Mouse (Mus musculus) liver, adult 2 months (tissue): Measurements from ENCODE around the gene Rangrf. TPM values are rescaled to one million over a fixed set of nuclear protein-coding genes. Genes with fewer than 3 reads are reported as not detected.
A peak's percentile ranks its signal among the peaks of the same experiment; 100 is the strongest.
"Not testable (repeated sequence)": the region's sequence is repeated elsewhere in the genome, so short reads cannot be mapped to it uniquely, and the experiment has no call there.

Experiments used
- DNase-seq: peaks from one replicate; pipeline ENCODE4 v3.0.0-alpha.2; 2011; ENCODE audit warnings: low read depth, low spot score; ENCODE audit errors: extremely low read depth
- H3K27ac ChIP-seq: fragments of 200-500 bp; replicated peaks from 2 replicates; pipeline ENCODE4 v1.5.1; 2012; ENCODE audit warnings: low read depth, mild to moderate bottlenecking, control low read depth, inconsistent platforms, low read length; ENCODE audit not compliant: insufficient read depth
- H3K27me3 ChIP-seq: fragments of 200-500 bp; 2 replicates; pipeline ENCODE4 v1.6.1; 2012; ENCODE audit warnings: mild to moderate bottlenecking, moderate library complexity, low read length, inconsistent platforms; ENCODE audit not compliant: control insufficient read depth, insufficient read depth
- H3K36me3 ChIP-seq: fragments of 200-500 bp; 2 replicates; pipeline ENCODE4 v1.6.1; 2012; ENCODE audit warnings: low read length, inconsistent platforms; ENCODE audit not compliant: control insufficient read depth, insufficient read depth
- H3K4me1 ChIP-seq: fragments of 200-500 bp; 2 replicates; pipeline ENCODE4 v1.6.1; 2011; ENCODE audit warnings: low read length; ENCODE audit not compliant: control insufficient read depth, insufficient read depth
- H3K4me3 ChIP-seq: fragments of 200-500 bp; 2 replicates; pipeline ENCODE4 v1.5.1; 2011; ENCODE audit warnings: low read depth, mild to moderate bottlenecking, control low read depth, low read length, moderate library complexity; ENCODE audit not compliant: insufficient read depth
- H3K79me2 ChIP-seq: fragments of 200-500 bp; 2 replicates; pipeline ENCODE4 v1.6.1; 2012; ENCODE audit warnings: inconsistent platforms, mild to moderate bottlenecking, low read length, moderate library complexity; ENCODE audit not compliant: control insufficient read depth, insufficient read depth
- H3K9ac ChIP-seq: fragments of 200-500 bp; 2 replicates; pipeline ENCODE4 v1.6.1; 2012; ENCODE audit warnings: low read depth, mild to moderate bottlenecking, control low read depth, inconsistent platforms, low read length
- CTCF ChIP-seq: fragments of 200-500 bp; IDR thresholded peaks from 2 replicates; pipeline ENCODE4 v1.5.1; 2011; ENCODE audit warnings: low read depth, low read length, control low read depth
- POLR2A ChIP-seq: fragments of 200-500 bp; IDR thresholded peaks from 2 replicates; pipeline ENCODE4 v1.6.1; 2011; ENCODE audit warnings: low read length, control low read depth; ENCODE audit not compliant: insufficient read depth; ENCODE audit errors: extremely low read depth
- WGBS: fragments of 180-500 bp; shearing (Covaris S2); methylation state at CpG from one replicate; pipeline ENCODE4 v1.1.7; 2018; 5-methylcytosine and 5-hydroxymethylcytosine counted together
- polyA plus RNA-seq: library from polyadenylated mRNA; depleted of rRNA; stranded (reverse); fragments of >200 nt; gene quantifications from 2 replicates; pipeline ENCODE4 v1.2.3, GENCODE M21; 2012; rRNA removed
- total RNA-seq: library from RNA; depleted of rRNA; stranded (reverse); fragments of >200 nt; gene quantifications from 2 replicates; pipeline ENCODE4 v1.2.3, GENCODE M21; 2014; rRNA removed

Gene Rangrf
- total RNA-seq, result 3.1 and 6.8 TPM in 2 replicates
- polyA plus RNA-seq, result 5.5 and 6.1 TPM in 2 replicates

DNA sequence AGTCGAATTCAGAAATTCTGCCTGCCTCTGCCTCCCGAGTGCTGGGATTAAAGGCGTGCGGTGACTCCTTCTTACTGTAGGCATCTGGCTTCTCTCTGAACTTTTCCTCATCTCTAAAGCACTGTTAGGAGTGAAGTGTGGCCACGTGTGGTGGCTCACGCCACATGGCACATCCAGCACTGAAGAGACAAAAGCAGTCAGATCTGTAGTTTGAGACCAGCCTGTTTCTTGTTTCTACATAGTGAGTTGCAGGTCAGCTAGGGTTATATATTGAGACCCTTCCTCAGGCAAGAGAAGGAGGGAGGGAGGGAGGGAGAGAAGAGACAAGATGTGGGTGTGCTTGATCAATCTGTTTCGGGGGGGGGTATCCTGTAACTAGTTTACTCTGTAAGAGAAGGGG is at the start of gene Rangrf:
Rangrf (minus strand) TSS at position 101 of the 400 bp plus-strand sequence.
- 81% methylated on average over 7 of the region's 7 CpGs for WGBS
- Histone ChIP-seq H3K4me1 (peaks cover 4% of the 10 kb centered on the region), H3K36me3 (no peaks in the 10 kb centered on the region), H3K27ac (no peak within 1 kb of the TSS), H3K9ac (no peak within 1 kb of the TSS; the same call in 1 of the 2 replicates), H3K4me3 (peak within 1 kb of the TSS; percentile 47; the same call in 1 of the 2 replicates), H3K79me2 (no peaks in the 10 kb centered on the region), H3K27me3 (no peaks in the 10 kb centered on the region)
- no peak for DNase-seq
- TF ChIP-seq CTCF (no peak), POLR2A (no peak)

DNA sequence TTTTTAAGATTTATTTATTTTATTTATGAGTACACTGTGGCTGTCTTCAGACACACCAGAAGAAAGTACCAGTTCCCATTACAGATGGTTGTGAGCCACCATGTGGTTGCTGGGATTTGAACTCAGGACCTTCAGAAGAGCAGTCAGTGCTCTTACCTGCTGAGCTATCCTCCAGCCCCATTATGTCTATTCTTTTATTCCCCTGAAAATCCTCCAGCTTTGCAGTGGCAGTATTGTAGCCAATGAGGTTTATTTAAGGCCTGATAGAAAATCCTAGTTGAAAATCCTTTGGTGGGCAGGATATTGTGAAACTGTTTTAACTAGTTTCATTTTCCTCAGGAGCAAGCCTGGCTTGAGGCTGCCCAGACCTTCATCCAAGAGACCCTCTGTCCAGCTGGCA is 45.7 kb upstream of the Rangrf start:
- Histone ChIP-seq H3K36me3 (peaks cover 8% of the 10 kb centered on the region), H3K27me3 (no peaks in the 10 kb centered on the region), H3K27ac (no peak overlapping the region), H3K9ac (no peak overlapping the region), H3K79me2 (0 out of 2 replicates have a peak, but pooled peaks cover 3% of the 10 kb centered on the region), H3K4me1 (peaks cover 2% of the 10 kb centered on the region), H3K4me3 (no peak overlapping the region)
- no peak for DNase-seq
- no peak for TF ChIP-seq POLR2A
- no peak for TF ChIP-seq CTCF

DNA sequence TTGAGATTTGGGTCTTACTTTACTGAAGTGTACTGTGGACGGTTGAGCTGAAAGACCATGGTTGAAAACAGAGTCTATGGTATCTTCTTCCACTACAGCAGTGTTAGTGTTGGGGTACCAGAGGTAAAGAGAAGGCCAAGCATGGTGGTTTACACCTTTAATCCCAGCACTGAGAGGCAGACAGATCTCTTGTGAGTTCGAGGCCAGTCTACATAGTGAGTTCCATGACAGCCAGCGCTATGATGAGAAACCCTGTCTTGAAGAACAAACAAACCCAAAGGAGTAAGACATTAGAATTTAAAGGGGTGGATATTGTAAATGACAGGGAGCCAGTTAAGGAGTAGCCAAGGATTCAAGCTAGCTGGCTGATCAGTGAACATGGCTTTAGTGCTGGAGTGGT is 41.8 kb upstream of the Rangrf start:
- Histone ChIP-seq H3K9ac (peak overlapping the region; percentile 61; the same call in 1 of the 2 replicates), H3K4me3 (no peak overlapping the region), H3K27me3 (no peaks in the 10 kb centered on the region), H3K4me1 (peaks cover 3% of the 10 kb centered on the region), H3K36me3 (peaks cover under 1% of the 10 kb centered on the region; the same call in 1 of the 2 replicates), H3K79me2 (0 out of 2 replicates have a peak, but pooled peaks cover 3% of the 10 kb centered on the region), H3K27ac (no peak overlapping the region)
- no peak for DNase-seq
- WGBS, result 56% methylated on average over 3 of the region's 3 CpGs
- TF ChIP-seq CTCF (no peak), POLR2A (no peak)

DNA sequence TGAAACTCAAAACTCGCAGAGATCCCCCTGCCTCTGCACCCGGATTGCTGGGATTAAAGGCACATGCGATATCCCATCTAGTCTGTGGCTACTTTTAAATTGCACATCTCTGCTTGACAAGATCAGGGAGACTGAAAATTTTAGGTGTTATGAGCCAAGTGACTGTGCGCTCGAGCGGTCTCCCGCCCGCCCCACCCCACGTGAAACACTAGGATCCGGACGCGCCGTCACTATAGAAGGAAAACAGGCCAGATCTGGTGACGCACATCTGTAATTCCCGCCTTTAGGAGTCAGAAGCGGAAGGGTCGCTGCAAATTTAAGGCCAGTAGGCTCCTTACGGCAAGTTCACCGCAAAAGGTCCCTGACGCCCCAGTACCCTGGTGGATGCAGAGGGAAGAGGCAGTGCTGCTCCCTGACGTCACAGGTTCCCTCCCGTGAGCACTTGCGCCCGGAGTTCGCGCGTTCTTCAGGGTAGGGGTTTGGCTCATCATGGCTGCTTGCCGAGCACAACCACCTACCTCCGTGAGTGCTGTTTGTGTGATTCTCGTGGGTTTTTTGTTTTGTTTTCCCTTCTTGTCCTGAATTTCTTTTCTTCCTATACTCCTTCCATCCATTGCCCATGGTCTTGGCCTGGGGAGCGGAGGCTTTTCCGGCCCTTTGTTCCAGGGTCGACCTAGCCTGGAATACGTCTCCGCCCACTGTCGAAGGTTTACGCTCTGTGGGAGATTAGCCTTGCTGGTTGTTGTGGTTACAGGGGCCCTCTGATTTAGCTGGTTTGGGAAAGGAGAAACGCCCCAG is 40.9 kb upstream of the Rangrf start, which contains the start of gene Ctc1:
Ctc1 (plus strand) TSS at position 268 of the 798 bp plus-strand sequence.
- Histone ChIP-seq H3K4me1 (peaks cover 3% of the 10 kb centered on the region), H3K27me3 (no peaks in the 10 kb centered on the region), H3K9ac (peak within 1 kb of the TSS; percentile 81), H3K4me3 (peak within 1 kb of the TSS; percentile 65), H3K36me3 (no peaks in the 10 kb centered on the region), H3K27ac (peak within 1 kb of the TSS; percentile 70), H3K79me2 (0 out of 2 replicates have a peak, but pooled peaks cover 3% of the 10 kb centered on the region)
- TF ChIP-seq POLR2A, result peak; percentile 31; the same call in 1 of the 2 replicates
- peak; percentile 79 for TF ChIP-seq CTCF
- under 1% methylated on average over 38 of the region's 38 CpGs for WGBS
- peak; percentile 78 for DNase-seq

DNA sequence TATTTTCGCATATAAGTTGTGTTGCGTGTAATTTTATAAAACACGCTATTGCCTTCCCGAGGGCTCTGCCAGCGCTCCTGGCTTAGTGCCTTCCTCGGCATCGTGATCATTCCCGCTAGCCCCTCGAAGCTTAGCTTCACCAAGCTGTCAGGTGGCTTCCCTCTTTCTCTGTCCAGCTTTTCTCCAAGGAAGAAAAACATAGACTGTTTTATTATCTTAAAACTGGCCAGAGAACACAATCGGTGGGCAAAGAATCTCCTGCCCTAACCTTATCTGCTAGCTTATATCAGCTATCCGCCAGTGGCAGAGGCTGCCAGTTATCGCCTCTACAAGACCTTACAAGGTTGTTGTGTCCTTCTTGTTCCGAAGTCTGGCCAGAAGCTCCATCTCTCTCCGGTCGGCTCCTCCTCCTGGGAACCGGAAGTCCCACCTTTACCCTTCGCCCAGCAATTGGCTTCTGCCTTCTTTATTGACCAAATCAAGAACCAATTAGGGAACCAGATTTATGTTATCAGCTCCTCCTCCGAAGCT is 37.2 kb upstream of the Rangrf start:
- DNase-seq, result peak; percentile 93
- Histone ChIP-seq H3K4me1 (peaks cover 6% of the 10 kb centered on the region), H3K9ac (peak overlapping the region; percentile 68), H3K36me3 (no peaks in the 10 kb centered on the region), H3K4me3 (peak overlapping the region; percentile 55), H3K79me2 (0 out of 2 replicates have a peak, but pooled peaks cover 3% of the 10 kb centered on the region), H3K27ac (peak overlapping the region; percentile 66), H3K27me3 (no peaks in the 10 kb centered on the region)
- TF ChIP-seq CTCF (no peak), POLR2A (peak; percentile 55; the same call in 1 of the 2 replicates)
- WGBS, result under 1% methylated on average over 18 of the region's 18 CpGs

DNA sequence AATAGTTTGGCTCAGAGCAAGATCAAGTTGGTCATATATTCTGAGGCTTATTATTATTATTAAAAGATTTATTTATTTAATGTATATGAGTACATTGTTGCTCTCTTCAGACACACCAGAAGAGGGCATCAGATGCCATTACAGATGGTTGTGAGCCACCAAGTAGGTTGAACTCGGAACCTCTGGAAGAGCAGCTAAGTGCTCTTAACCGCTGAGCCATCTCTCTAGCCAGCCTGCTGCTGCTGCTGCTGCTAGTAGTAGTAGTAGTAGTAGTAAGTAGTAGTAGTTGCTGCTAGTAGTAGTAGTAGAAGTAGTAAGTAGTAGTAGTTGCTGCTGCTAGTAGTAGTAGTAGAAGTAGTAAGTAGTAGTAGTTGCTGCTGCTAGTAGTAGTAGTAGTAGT is 36.5 kb upstream of the Rangrf start:
- not testable (repeated sequence) for H3K4me3 ChIP-seq, H3K4me1 ChIP-seq, H3K27me3 ChIP-seq, H3K9ac ChIP-seq, DNase-seq, H3K36me3 ChIP-seq, H3K79me2 ChIP-seq, H3K27ac ChIP-seq
- WGBS, result 46% methylated on average over 2 of the region's 2 CpGs
